Mouse (Mus musculus) left cerebral cortex, postnatal 36 days (tissue): ENCODE measurements at regions not wholly inside any gene's neighbourhood (a gene's known extent, or its start where the extent isn't known, plus 50 kb on each side); places are given as distances from the start of the nearest gene placed in this dataset.
"Not testable (repeated sequence)": the region's sequence is repeated elsewhere in the genome, so short reads cannot be mapped to it uniquely, and the experiment has no call there.

ENCODE experiments used
- DNase-seq, 2 experiments: peaks; one replicate each; pipeline ENCODE4 v3.0.0; 2021 to 2022; ENCODE audit warnings: low spot score in 2 of 2, mixed read lengths in 1 of 2
- intact Hi-C: fragments of 180-260 bp; cut with DNase I; formaldehyde crosslinking; loops from one replicate; pipeline ENCODE4 v1.15.1; 2025

DNA sequence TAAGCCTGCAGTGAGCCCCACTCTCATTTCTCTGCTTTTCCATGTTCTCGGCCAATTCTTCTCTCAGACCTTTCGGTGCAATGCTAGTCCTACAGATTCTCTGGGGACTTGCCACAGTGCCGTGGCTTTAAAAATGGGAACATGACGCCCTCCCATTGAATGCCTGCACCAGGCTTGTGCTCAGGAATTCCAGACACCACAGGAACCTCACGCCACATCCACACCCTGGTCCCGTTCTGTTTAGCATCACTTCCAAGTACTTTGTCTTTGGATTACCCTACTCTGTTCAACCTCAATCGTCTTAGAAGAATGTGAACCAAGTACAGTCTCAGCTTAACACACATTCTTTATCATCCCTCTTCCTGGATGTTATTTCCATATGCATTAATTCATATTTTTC, 66.5 kb downstream of the Nabp1 start:
- no peak for DNase-seq
- intact Hi-C loops, result no loop called here

DNA sequence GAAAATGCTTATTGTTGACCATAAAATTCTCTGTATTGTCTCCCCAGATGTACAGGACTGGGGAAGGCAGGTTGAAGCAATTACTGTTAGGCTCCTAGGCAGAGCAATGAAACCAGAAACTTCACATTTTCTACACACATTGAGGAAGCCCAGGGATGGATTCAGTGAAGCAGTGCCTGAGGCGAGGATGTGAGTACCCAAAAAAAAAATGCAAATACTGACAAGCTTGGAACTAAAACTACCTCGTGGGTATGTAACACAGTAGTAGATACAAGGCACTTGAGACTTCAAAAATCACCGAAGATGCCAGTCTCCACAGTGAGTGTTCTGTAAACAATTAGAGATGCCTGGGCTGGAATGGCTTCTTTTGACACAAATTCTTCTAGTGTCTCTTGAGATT, 74.6 kb downstream of the Nabp1 start:
- intact Hi-C loops, result loop anchor here (10.0 kb wide), 1 partner anchor 51 kb away; no protein-coding TSS in a partner anchor
- DNase-seq, result no peak

DNA sequence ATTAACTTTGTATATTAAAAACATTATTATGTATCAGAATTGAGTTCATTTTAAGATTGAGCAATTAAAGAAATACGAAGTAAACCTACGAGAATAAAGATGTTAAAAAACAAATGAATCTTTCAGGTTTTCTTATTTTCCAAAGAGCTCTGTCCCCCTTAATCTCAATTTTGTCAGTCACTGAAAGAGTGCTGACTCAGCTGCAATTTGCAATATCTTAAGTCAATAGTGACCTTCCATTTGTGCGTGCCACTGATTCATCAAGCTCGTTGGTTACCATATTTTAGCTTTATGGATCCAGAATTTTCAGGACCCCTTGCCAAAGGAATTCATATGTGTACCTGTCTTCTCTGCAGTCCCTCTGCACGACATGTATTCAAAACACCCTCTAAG, 75.7 kb downstream of the Nabp1 start:
- DNase-seq, result no peak
- intact Hi-C loops, result loop anchor here (10.0 kb wide), 1 partner anchor 52 kb away; no protein-coding TSS in a partner anchor

DNA sequence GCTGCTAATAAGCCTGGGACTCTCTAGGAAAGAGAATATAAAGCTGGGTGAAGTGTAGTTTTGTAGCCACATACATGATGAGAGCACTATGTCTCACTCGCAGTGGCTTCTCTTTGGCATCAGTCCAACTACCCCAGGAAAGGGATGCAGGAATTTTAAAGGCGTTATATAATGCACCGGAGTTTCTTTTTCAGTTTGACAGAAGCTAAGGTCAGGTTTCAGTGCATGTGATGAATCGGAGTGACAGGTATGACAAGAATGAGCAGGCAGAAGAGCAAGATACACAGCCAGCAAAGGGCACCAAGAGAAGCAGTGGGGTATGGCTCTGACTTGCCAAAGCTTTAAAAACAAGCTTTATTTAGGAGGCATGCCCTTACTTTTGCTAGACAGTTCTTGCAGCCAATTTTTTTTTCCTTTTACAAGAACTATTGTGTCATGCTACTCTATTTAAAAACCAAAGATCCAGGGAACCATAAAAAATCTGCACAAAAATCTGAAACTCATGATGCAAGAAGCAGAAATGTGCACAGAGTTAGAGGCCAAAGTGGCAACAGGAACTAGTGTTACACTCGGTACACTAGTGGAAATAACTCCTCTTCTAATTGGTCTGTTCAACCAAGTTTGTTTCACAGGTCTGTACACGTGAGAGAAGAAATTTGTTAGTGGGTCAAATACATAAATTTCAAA, 76.2 kb downstream of the Nabp1 start:
- DNase-seq, result no peak
- intact Hi-C loops, result loop anchor here (10.0 kb wide), 1 partner anchor 53 kb away; no protein-coding TSS in a partner anchor

DNA sequence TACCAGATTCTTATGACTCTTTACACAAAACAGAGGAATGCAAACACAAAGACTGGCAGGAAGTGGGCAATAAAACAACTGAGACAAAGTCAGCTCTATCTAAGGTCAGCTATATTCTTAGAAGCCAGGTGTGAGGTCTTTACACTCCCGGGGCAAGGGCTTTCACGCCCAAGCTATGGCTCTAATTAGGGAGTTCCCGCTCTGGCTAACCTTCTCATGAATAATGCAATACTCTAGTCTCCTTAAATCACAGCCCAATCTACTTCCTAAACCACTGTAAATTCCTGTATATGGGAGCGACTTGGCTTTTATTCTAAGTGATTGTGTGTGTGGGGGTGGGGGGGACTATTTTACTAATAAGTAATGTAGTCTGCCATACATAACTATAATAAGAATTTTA, 77.7 kb downstream of the Nabp1 start:
- not testable (repeated sequence) for DNase-seq

DNA sequence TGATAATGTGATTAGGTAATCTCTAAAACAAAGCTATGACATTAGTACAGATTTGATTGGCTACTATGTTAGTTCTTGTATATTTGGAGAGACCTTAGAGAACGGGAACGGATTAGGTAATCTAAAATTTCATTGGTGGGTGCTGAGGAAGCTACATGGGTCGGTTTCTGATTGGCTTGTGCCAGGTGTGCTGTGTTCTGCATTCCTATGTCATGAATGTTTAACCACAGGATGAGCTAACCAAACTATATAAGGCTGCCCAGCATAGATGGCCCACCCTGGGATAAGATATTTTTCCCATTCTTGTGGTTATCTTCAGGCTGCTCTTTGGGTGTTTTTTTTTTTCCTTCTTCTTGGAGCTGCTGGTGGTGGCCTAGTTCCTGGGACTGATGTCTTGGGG, 91.4 kb downstream of the Nabp1 start:
- DNase-seq, result no peak
- intact Hi-C loops, result no loop called here

More for the DNA sequence above, 77.7 kb downstream of the Nabp1 start:
- intact Hi-C loops, result loop anchor here (10.0 kb wide), 1 partner anchor 54 kb away; no protein-coding TSS in a partner anchor

DNA sequence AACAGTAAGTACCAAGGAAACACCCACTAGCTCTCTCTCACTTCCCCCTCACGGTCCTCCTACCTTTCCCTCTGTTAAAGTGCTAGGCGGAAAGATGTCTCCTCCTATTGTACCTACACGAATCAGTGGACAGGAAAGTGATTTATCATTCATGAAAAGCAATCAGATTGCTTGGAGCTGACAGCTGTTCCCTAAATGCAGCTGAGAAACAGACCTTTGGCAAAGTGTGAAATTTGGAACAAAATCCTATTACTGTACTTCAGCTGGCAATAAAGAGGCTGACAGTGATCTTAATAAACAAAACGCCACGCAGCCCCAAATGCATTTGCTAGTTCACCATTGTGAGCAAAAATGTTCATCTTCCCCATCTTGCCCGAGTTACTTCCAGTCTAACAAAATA, 94.2 kb downstream of the Nabp1 start:
- intact Hi-C loops, result no loop called here
- DNase-seq, result no peak

DNA sequence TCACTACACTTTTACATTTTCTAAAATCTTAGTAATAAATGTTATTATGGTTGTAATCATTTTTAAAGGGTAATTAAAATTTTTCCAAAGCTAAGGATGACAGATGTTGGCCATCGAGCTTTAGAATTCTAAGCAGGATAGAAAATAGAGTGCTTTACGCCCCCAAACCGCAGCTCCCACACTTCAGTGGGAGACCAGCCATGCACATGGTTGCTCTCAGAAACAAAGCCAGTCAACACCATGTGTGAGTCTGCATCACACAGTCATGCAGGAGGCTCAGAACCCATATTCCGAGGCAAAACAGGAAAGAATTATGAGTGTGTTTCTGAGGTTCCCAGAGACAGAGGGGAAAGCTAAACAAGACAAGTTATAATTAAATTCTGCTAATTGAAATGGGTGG, 91.3 kb downstream of the Cavin2 start:
- peak; percentile 33 to 43 for DNase-seq
- intact Hi-C loops, result no loop called here

DNA sequence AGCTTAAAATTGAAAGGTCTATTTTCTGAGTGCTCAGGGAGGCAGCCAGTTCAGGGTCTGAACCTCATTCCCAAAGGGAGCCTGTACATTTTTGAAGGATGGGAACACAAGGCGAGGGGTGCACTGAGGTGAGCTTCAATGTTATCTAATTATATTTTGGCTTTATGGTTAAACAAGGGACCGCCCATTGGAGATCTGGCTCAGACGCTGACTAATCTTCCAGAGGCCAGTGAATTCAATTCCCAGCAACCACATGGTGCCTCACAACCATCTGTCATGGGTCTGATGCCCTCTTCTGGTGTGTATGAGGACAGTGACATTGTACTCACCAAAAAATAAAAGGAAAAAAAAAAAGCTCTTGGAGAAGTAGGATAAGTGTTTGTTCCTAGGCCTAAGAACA, 78.7 kb downstream of the Cavin2 start:
- DNase-seq, result no peak
- intact Hi-C loops, result no loop called here

DNA sequence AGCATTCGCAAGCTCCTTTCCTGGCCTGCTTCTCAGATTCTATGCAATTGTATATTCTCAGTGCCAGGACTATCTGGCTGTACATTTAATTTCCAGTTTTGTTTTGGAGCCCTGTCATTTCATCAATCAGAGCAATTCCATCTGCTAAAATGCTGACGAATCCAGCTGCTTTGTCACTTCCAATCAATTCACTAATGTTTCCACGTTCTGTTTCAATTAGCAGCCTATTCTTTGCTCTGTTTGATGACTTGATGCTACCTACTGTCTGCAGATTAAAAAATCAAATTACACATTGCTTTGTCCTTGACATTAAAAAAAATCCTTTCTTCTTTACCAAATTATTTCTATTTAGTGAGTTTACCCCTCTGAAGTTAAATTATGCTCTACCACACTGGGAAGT, 71.2 kb downstream of the Cavin2 start:
- no peak for DNase-seq
- intact Hi-C loops, result no loop called here
